Mouse (Mus musculus): ENCODE results near the gene Appl2. TPM values are rescaled to one million over a fixed set of nuclear protein-coding genes. Genes with fewer than 3 reads are reported as not detected.

The Appl2 gene
- 28.2 and 28.7 TPM in 2 replicates for polyA plus RNA-seq (2014; fragmentation: Nextera tagmentation; extraction: Ambion mirVana)

GRCm38 (mm10) chr10:83648131-83649020, at the start of gene Appl2:
TSS of gene Appl2 (minus strand) at chr10:83648738.
- H3K27ac ChIP-seq (ENCODE audit: low read depth, low read length): 0 out of 2 replicates have a peak within 1 kb of the TSS, but pooled peaks have one; percentile 12
- peak within 1 kb of the TSS; percentile 82 for H3K9ac ChIP-seq (ENCODE audit: low read length)
- no peaks in the 10 kb centered on the region for H3K9me3 ChIP-seq (ENCODE audit: control insufficient read depth, low read length)
- no peaks in the 10 kb centered on the region for H3K27me3 ChIP-seq (ENCODE audit: control insufficient read depth, insufficient read depth, low read length)
- peak within 1 kb of the TSS; percentile 73 for H3K4me3 ChIP-seq (ENCODE audit: low read depth, low read length)
- ATAC-seq (ENCODE audit: low FRiP score) (peak; percentile 98), DNase-seq (ENCODE audit: low spot score, missing footprints) (peak; percentile 98)
- WGBS: under 1% methylated on average over 58 of the region's 59 CpGs
- H3K36me3 ChIP-seq (ENCODE audit: control insufficient read depth, insufficient read depth, low read length): no peaks in the 10 kb centered on the region
- H3K4me2 ChIP-seq: peak within 1 kb of the TSS; percentile 73
- peaks cover 10% of the 10 kb centered on the region for H3K4me1 ChIP-seq (ENCODE audit: control insufficient read depth, insufficient read depth, low read length)

- WGBS: 82% methylated on average over 4 of the region's 4 CpGs
- no peak for ATAC-seq (ENCODE audit: low FRiP score)
Measured at GRCm38 (mm10) chr10:83696226-83696625, 47.7 kb upstream of the Appl2 start.

GRCm38 (mm10) chr10:83692175-83692895, 43.8 kb upstream of the Appl2 start:
- no peak overlapping the region for H3K9ac ChIP-seq (ENCODE audit: low read length)
- H3K36me3 ChIP-seq (ENCODE audit: control insufficient read depth, insufficient read depth, low read length): no peaks in the 10 kb centered on the region
- no peaks in the 10 kb centered on the region for H3K4me1 ChIP-seq (ENCODE audit: control insufficient read depth, insufficient read depth, low read length)
- 83% methylated on average over 11 of the region's 11 CpGs for WGBS
- H3K27me3 ChIP-seq (ENCODE audit: control insufficient read depth, insufficient read depth, low read length): no peaks in the 10 kb centered on the region
- H3K27ac ChIP-seq (ENCODE audit: low read depth, low read length): no peak overlapping the region
- DNase-seq (ENCODE audit: low spot score, missing footprints) (no peak), ATAC-seq (ENCODE audit: low FRiP score) (no peak)
- H3K4me2 ChIP-seq: no peak overlapping the region
- H3K9me3 ChIP-seq (ENCODE audit: control insufficient read depth, low read length): no peaks in the 10 kb centered on the region
- H3K4me3 ChIP-seq (ENCODE audit: low read depth, low read length): no peak overlapping the region

More at GRCm38 (mm10) chr10:83696226-83696625, 47.7 kb upstream of the Appl2 start:
- no peak for DNase-seq (ENCODE audit: low spot score, missing footprints)
- Histone ChIP-seq H3K9ac (ENCODE audit: low read length) (no peak overlapping the region), H3K4me2 (no peak overlapping the region), H3K27me3 (ENCODE audit: control insufficient read depth, insufficient read depth, low read length) (no peaks in the 10 kb centered on the region), H3K4me1 (ENCODE audit: control insufficient read depth, insufficient read depth, low read length) (no peaks in the 10 kb centered on the region), H3K4me3 (ENCODE audit: low read depth, low read length) (no peak overlapping the region), H3K9me3 (ENCODE audit: control insufficient read depth, low read length) (no peaks in the 10 kb centered on the region), H3K36me3 (ENCODE audit: control insufficient read depth, insufficient read depth, low read length) (no peaks in the 10 kb centered on the region), H3K27ac (ENCODE audit: low read depth, low read length) (no peak overlapping the region)

- Histone ChIP-seq H3K27ac (ENCODE audit: low read depth, low read length) (no peak overlapping the region), H3K27me3 (ENCODE audit: control insufficient read depth, insufficient read depth, low read length) (no peaks in the 10 kb centered on the region), H3K9ac (ENCODE audit: low read length) (no peak overlapping the region), H3K36me3 (ENCODE audit: control insufficient read depth, insufficient read depth, low read length) (no peaks in the 10 kb centered on the region), H3K4me3 (ENCODE audit: low read depth, low read length) (no peak overlapping the region), H3K4me2 (no peak overlapping the region), H3K9me3 (ENCODE audit: control insufficient read depth, low read length) (no peaks in the 10 kb centered on the region), H3K4me1 (ENCODE audit: control insufficient read depth, insufficient read depth, low read length) (no peaks in the 10 kb centered on the region)
- ATAC-seq (ENCODE audit: low FRiP score) (no peak), DNase-seq (ENCODE audit: low spot score, missing footprints) (no peak)
- WGBS: 93% methylated on average over 2 of the region's 2 CpGs
Measured at GRCm38 (mm10) chr10:83688215-83688614, 39.7 kb upstream of the Appl2 start.

GRCm38 (mm10) chr10:83681334-83681733, 32.8 kb upstream of the Appl2 start:
- no peaks in the 10 kb centered on the region for H3K36me3 ChIP-seq (ENCODE audit: control insufficient read depth, insufficient read depth, low read length)
- DNase-seq (ENCODE audit: low spot score, missing footprints) (no peak), ATAC-seq (ENCODE audit: low FRiP score) (no peak)
- H3K4me1 ChIP-seq (ENCODE audit: control insufficient read depth, insufficient read depth, low read length): no peaks in the 10 kb centered on the region
- no peak overlapping the region for H3K4me3 ChIP-seq (ENCODE audit: low read depth, low read length)
- H3K4me2 ChIP-seq: no peak overlapping the region
- no peaks in the 10 kb centered on the region for H3K9me3 ChIP-seq (ENCODE audit: control insufficient read depth, low read length)
- H3K27ac ChIP-seq (ENCODE audit: low read depth, low read length): no peak overlapping the region
- H3K9ac ChIP-seq (ENCODE audit: low read length): no peak overlapping the region
- WGBS: 79% methylated on average over 12 of the region's 12 CpGs
- no peaks in the 10 kb centered on the region for H3K27me3 ChIP-seq (ENCODE audit: control insufficient read depth, insufficient read depth, low read length)

- DNase-seq (ENCODE audit: low spot score, missing footprints) (no peak), ATAC-seq (ENCODE audit: low FRiP score) (no peak)
- Histone ChIP-seq H3K27me3 (ENCODE audit: control insufficient read depth, insufficient read depth, low read length) (no peaks in the 10 kb centered on the region), H3K27ac (ENCODE audit: low read depth, low read length) (no peak overlapping the region), H3K9me3 (ENCODE audit: control insufficient read depth, low read length) (no peaks in the 10 kb centered on the region), H3K4me3 (ENCODE audit: low read depth, low read length) (no peak overlapping the region), H3K36me3 (ENCODE audit: control insufficient read depth, insufficient read depth, low read length) (no peaks in the 10 kb centered on the region), H3K4me1 (ENCODE audit: control insufficient read depth, insufficient read depth, low read length) (no peaks in the 10 kb centered on the region), H3K9ac (ENCODE audit: low read length) (no peak overlapping the region), H3K4me2 (no peak overlapping the region)
- WGBS: 91% methylated on average over 4 of the region's 4 CpGs
Measured at GRCm38 (mm10) chr10:83666556-83666955, 18.0 kb upstream of the Appl2 start.

- Histone ChIP-seq H3K4me2 (no peak overlapping the region), H3K4me1 (ENCODE audit: control insufficient read depth, insufficient read depth, low read length) (no peaks in the 10 kb centered on the region), H3K4me3 (ENCODE audit: low read depth, low read length) (no peak overlapping the region), H3K9ac (ENCODE audit: low read length) (no peak overlapping the region), H3K27me3 (ENCODE audit: control insufficient read depth, insufficient read depth, low read length) (no peaks in the 10 kb centered on the region), H3K9me3 (ENCODE audit: control insufficient read depth, low read length) (no peaks in the 10 kb centered on the region), H3K36me3 (ENCODE audit: control insufficient read depth, insufficient read depth, low read length) (no peaks in the 10 kb centered on the region), H3K27ac (ENCODE audit: low read depth, low read length) (no peak overlapping the region)
- WGBS: 91% methylated on average over 8 of the region's 8 CpGs
- DNase-seq (ENCODE audit: low spot score, missing footprints) (no peak), ATAC-seq (ENCODE audit: low FRiP score) (no peak)
Measured at GRCm38 (mm10) chr10:83661925-83662324, 13.4 kb upstream of the Appl2 start.

- Histone ChIP-seq H3K9ac (ENCODE audit: low read length) (no peak overlapping the region), H3K36me3 (ENCODE audit: control insufficient read depth, insufficient read depth, low read length) (no peaks in the 10 kb centered on the region), H3K4me3 (ENCODE audit: low read depth, low read length) (no peak overlapping the region), H3K4me1 (ENCODE audit: control insufficient read depth, insufficient read depth, low read length) (no peaks in the 10 kb centered on the region), H3K27me3 (ENCODE audit: control insufficient read depth, insufficient read depth, low read length) (no peaks in the 10 kb centered on the region), H3K9me3 (ENCODE audit: control insufficient read depth, low read length) (no peaks in the 10 kb centered on the region), H3K4me2 (no peak overlapping the region), H3K27ac (ENCODE audit: low read depth, low read length) (no peak overlapping the region)
- ATAC-seq (ENCODE audit: low FRiP score): no peak
- 73% methylated on average over 4 of the region's 4 CpGs for WGBS
- DNase-seq (ENCODE audit: low spot score, missing footprints): no peak
Measured at GRCm38 (mm10) chr10:83660605-83661004, 12.1 kb upstream of the Appl2 start.

GRCm38 (mm10) chr10:83654591-83654990, 6.1 kb upstream of the Appl2 start:
- H3K4me2 ChIP-seq: no peak overlapping the region
- WGBS: 98% methylated on average over 2 of the region's 2 CpGs
- ATAC-seq (ENCODE audit: low FRiP score): no peak
- no peak overlapping the region for H3K9ac ChIP-seq (ENCODE audit: low read length)
- H3K36me3 ChIP-seq (ENCODE audit: control insufficient read depth, insufficient read depth, low read length): no peaks in the 10 kb centered on the region
- no peaks in the 10 kb centered on the region for H3K27me3 ChIP-seq (ENCODE audit: control insufficient read depth, insufficient read depth, low read length)
- H3K9me3 ChIP-seq (ENCODE audit: control insufficient read depth, low read length): no peaks in the 10 kb centered on the region
- no peak overlapping the region for H3K27ac ChIP-seq (ENCODE audit: low read depth, low read length)
- H3K4me3 ChIP-seq (ENCODE audit: low read depth, low read length): no peak overlapping the region
- no peak for DNase-seq (ENCODE audit: low spot score, missing footprints)
- H3K4me1 ChIP-seq (ENCODE audit: control insufficient read depth, insufficient read depth, low read length): no peaks in the 10 kb centered on the region
